Mouse (Mus musculus) neutrophil, adult 83 days (primary cell): ENCODE measurements around the gene Rln3. TPM values are rescaled to one million over a fixed set of nuclear protein-coding genes. Genes with fewer than 3 reads are reported as not detected.

ENCODE experiments used
- total RNA-seq, 2 experiments: library from RNA; stranded (reverse); gene quantifications; one replicate each; pipeline ENCODE4 v1.2.4; 2023

The Rln3 gene
- not detected for total RNA-seq

GRCm38 (mm10) chr8:84044900-84045299 is at the start of gene Rln3:
Gene Rln3 (minus strand): TSS chr8:84045000.

GRCm38 (mm10) chr8:84066291-84066930 is 21.6 kb upstream of the Rln3 start, which contains the start of gene Rfx1:
Gene Rfx1 (plus strand): TSS chr8:84066834.

GRCm38 (mm10) chr8:84065037-84065436 is 20.2 kb upstream of the Rln3 start, which contains the start of gene Gm10643:
Gene Gm10643 (minus strand): TSS chr8:84065137.

GRCm38 (mm10) chr8:84042066-84042947 is 2.5 kb downstream of the Rln3 start, which contains the start of gene Il27ra:
Gene Il27ra (minus strand): TSS chr8:84042589.

GRCm38 (mm10) chr8:84021096-84021495 is 23.7 kb downstream of the Rln3 start, which contains the start of gene Palm3:
Gene Palm3 (plus strand): TSS chr8:84021471.

GRCm38 (mm10) chr8:84011705-84012498 is 32.9 kb downstream of the Rln3 start, which contains the start of gene 2210011C24Rik:
Gene 2210011C24Rik (minus strand): TSS chr8:84012171.

GRCm38 (mm10) chr8:84001281-84002000 is 43.4 kb downstream of the Rln3 start, which contains the start of gene 1700067K01Rik:
Gene 1700067K01Rik (plus strand): TSS chr8:84001502.

GRCm38 (mm10) chr8:83997511-83998141 is 47.2 kb downstream of the Rln3 start, which contains the start of gene Samd1:
Gene Samd1 (plus strand): TSS chr8:83997672.

Other genes starting within 250 kb of the Rln3 start
- gene Adgrl1, start 144.9 kb downstream of the Rln3 start, total RNA-seq = 1 to 10 TPM; 3.1 to 4.0 TPM
- under 1 TPM; 0.11 to 0.13 TPM for gene Gm10644, start 89.8 kb downstream of the Rln3 start, total RNA-seq
- gene Asf1b, start 89.5 kb downstream of the Rln3 start, total RNA-seq = 10 to 100 TPM; 52.1 to 60.7 TPM
- 10 to 100 TPM; 35.6 to 37.1 TPM for gene Prkaca, start 72.0 kb downstream of the Rln3 start, total RNA-seq
- gene Samd1, start 47.3 kb downstream of the Rln3 start, total RNA-seq = 10 to 100 TPM; 46.0 to 50.1 TPM
- under 1 TPM; 0.42 to 0.79 TPM for gene 1700067K01Rik, start 43.5 kb downstream of the Rln3 start, total RNA-seq
- gene 2210011C24Rik, start 32.8 kb downstream of the Rln3 start, total RNA-seq = not detected
- not detected for gene Palm3, start 23.5 kb downstream of the Rln3 start, total RNA-seq
- gene Il27ra, start 2.4 kb downstream of the Rln3 start, total RNA-seq = 1 to 10 TPM in 1 of 2 experiments, under 1 TPM in 1; 0.86 to 1.3 TPM
- 1 to 10 TPM; 2.6 to 4.9 TPM for gene Gm10643, start 20.1 kb upstream of the Rln3 start, total RNA-seq
- gene Rfx1, start 21.8 kb upstream of the Rln3 start, total RNA-seq = 10 to 100 TPM; 28.2 to 32.3 TPM
- gene Dcaf15, start 59.8 kb upstream of the Rln3 start, total RNA-seq = 10 to 100 TPM; 21.7 to 22.4 TPM
- gene Podnl1, start 81.0 kb upstream of the Rln3 start, total RNA-seq = under 1 TPM in 1 of 2 experiments, not detected in 1; 0.22 TPM
- gene Cc2d1a, start 102.9 kb upstream of the Rln3 start, total RNA-seq = 10 to 100 TPM; 19.3 to 22.5 TPM
- gene 4930432K21Rik, start 103.0 kb upstream of the Rln3 start, total RNA-seq = under 1 TPM; 0.79 to 0.95 TPM
- gene Nanos3, start 140.2 kb upstream of the Rln3 start, total RNA-seq = not detected
- gene Zswim4, start 192.1 kb upstream of the Rln3 start, total RNA-seq = 10 to 100 TPM; 31.3 to 32.9 TPM
- 100 to 1,000 TPM; 157 to 163 TPM for gene D8Ertd738e, start 204.7 kb upstream of the Rln3 start, total RNA-seq
- gene Mri1, start 212.3 kb upstream of the Rln3 start, total RNA-seq = 1 to 10 TPM; 7.2 to 9.6 TPM
- 10 to 100 TPM; 17.1 to 17.2 TPM for gene Ccdc130, start 225.4 kb upstream of the Rln3 start, total RNA-seq